Mouse (Mus musculus): ENCODE measurements around the gene Efcab11. TPM values are rescaled to one million over a fixed set of nuclear protein-coding genes. Genes with fewer than 3 reads are reported as not detected.
"Not testable (repeated sequence)": the region's sequence is repeated elsewhere in the genome, so short reads cannot be mapped to it uniquely, and the experiment has no call there.

Gene Efcab11
- total RNA-seq, 4 experiments from 2014 or later: 0.18 to 0.49 (median 0.43) TPM

GRCm38 (mm10) chr12:99818006-99818405 is 66.2 kb downstream of the Efcab11 start:
- not testable (repeated sequence) for DNase-seq (ENCODE audit: low spot score in 2 of 2)

- no peak for DNase-seq (ENCODE audit: low spot score in 2 of 2)
Measured at GRCm38 (mm10) chr12:99815244-99815643, 69.0 kb downstream of the Efcab11 start.

- no peak for DNase-seq (ENCODE audit: low spot score in 2 of 2)
Measured at GRCm38 (mm10) chr12:99807891-99808290, 76.3 kb downstream of the Efcab11 start.

GRCm38 (mm10) chr12:99806741-99807140 is 77.5 kb downstream of the Efcab11 start:
- not testable (repeated sequence) for DNase-seq (ENCODE audit: low spot score in 2 of 2)

GRCm38 (mm10) chr12:99795921-99796320 is 88.3 kb downstream of the Efcab11 start:
- no peak for DNase-seq (ENCODE audit: low spot score in 2 of 2)

GRCm38 (mm10) chr12:99794792-99795620 is 89.2 kb downstream of the Efcab11 start:
- DNase-seq (ENCODE audit: low spot score in 2 of 2): no peak

GRCm38 (mm10) chr12:99794158-99794515 is 90.1 kb downstream of the Efcab11 start:
- DNase-seq (ENCODE audit: low spot score in 2 of 2): no peak

GRCm38 (mm10) chr12:99793465-99794157 is 90.6 kb downstream of the Efcab11 start:
- DNase-seq (ENCODE audit: low spot score in 2 of 2): no peak

- no peak for DNase-seq (ENCODE audit: low spot score in 2 of 2)
Measured at GRCm38 (mm10) chr12:99789283-99789960, 94.8 kb downstream of the Efcab11 start.

GRCm38 (mm10) chr12:99781774-99782173 is 102.5 kb downstream of the Efcab11 start:
- DNase-seq (ENCODE audit: low spot score in 2 of 2): no peak

GRCm38 (mm10) chr12:99780396-99780795 is 103.8 kb downstream of the Efcab11 start:
- DNase-seq (ENCODE audit: low spot score in 2 of 2): no peak

GRCm38 (mm10) chr12:99779908-99780307 is 104.3 kb downstream of the Efcab11 start:
- no peak for DNase-seq (ENCODE audit: low spot score in 2 of 2)

GRCm38 (mm10) chr12:99776497-99777139 is 107.6 kb downstream of the Efcab11 start:
- no peak for DNase-seq (ENCODE audit: low spot score in 2 of 2)

- DNase-seq (ENCODE audit: low spot score in 2 of 2): no peak
Measured at GRCm38 (mm10) chr12:99774864-99775263, 109.4 kb downstream of the Efcab11 start.

GRCm38 (mm10) chr12:99773636-99774193 is 110.5 kb downstream of the Efcab11 start:
- DNase-seq (ENCODE audit: low spot score in 2 of 2): no peak

GRCm38 (mm10) chr12:99771018-99771417 is 113.2 kb downstream of the Efcab11 start:
- DNase-seq (ENCODE audit: low spot score in 2 of 2): no peak

- DNase-seq (ENCODE audit: low spot score in 2 of 2): no peak
Measured at GRCm38 (mm10) chr12:99769626-99770025, 114.6 kb downstream of the Efcab11 start.

GRCm38 (mm10) chr12:99767691-99768090 is 116.5 kb downstream of the Efcab11 start:
- DNase-seq (ENCODE audit: low spot score in 2 of 2): no peak

GRCm38 (mm10) chr12:99765979-99766378 is 118.3 kb downstream of the Efcab11 start:
- no peak for DNase-seq (ENCODE audit: low spot score in 2 of 2)

- DNase-seq (ENCODE audit: low spot score in 2 of 2): no peak
Measured at GRCm38 (mm10) chr12:99764053-99764452, 120.2 kb downstream of the Efcab11 start.
